Mouse (Mus musculus) T-helper 1 cell (primary cell): ENCODE measurements around the gene Prkag3.

ENCODE experiments used
- in situ Hi-C: fragments of 300-600 bp; cut with MboI, MseI; formaldehyde crosslinking; loops from one replicate; pipeline ENCODE4 v1.15.1; 2025; ENCODE audit warnings: high pct_unique_total_duplicates

Prkag3 gene

GRCm38 (mm10) chr1:74748643-74749271, at the start of gene Prkag3:
Gene Prkag3, minus strand, starts transcription at chr1:74749221.
- in situ Hi-C loops: no loop called here

- in situ Hi-C loops: no loop called here
These were observed 48.4 kb upstream of the Prkag3 start for GRCm38 (mm10) chr1:74797459-74797858.

GRCm38 (mm10) chr1:74795145-74795529, 46.1 kb upstream of the Prkag3 start:
- in situ Hi-C loops: no loop called here

GRCm38 (mm10) chr1:74794487-74795144, 45.6 kb upstream of the Prkag3 start:
- in situ Hi-C loops: no loop called here

GRCm38 (mm10) chr1:74792831-74793660, 44.0 kb upstream of the Prkag3 start:
- in situ Hi-C loops: no loop called here

- in situ Hi-C loops: no loop called here
These were observed 42.2 kb upstream of the Prkag3 start, which contains the start of gene Wnt10a for GRCm38 (mm10) chr1:74791249-74791648. Gene Wnt10a, plus strand, starts transcription at chr1:74791516.

- in situ Hi-C loops: no loop called here
These were observed 41.1 kb upstream of the Prkag3 start for GRCm38 (mm10) chr1:74790095-74790494.

- in situ Hi-C loops: no loop called here
These were observed 39.7 kb upstream of the Prkag3 start for GRCm38 (mm10) chr1:74788603-74789176.

GRCm38 (mm10) chr1:74787846-74788245, 38.8 kb upstream of the Prkag3 start:
- in situ Hi-C loops: no loop called here

GRCm38 (mm10) chr1:74784041-74784759, 35.2 kb upstream of the Prkag3 start:
- in situ Hi-C loops: no loop called here

- in situ Hi-C loops: no loop called here
These were observed 34.5 kb upstream of the Prkag3 start for GRCm38 (mm10) chr1:74783554-74783953.

- in situ Hi-C loops: no loop called here
These were observed 33.0 kb upstream of the Prkag3 start for GRCm38 (mm10) chr1:74782045-74782444.

- in situ Hi-C loops: no loop called here
These were observed 30.0 kb upstream of the Prkag3 start for GRCm38 (mm10) chr1:74778934-74779486.

- in situ Hi-C loops: no loop called here
These were observed 26.8 kb upstream of the Prkag3 start for GRCm38 (mm10) chr1:74775816-74776215.

GRCm38 (mm10) chr1:74774062-74774461, 25.0 kb upstream of the Prkag3 start:
- in situ Hi-C loops: loop anchor here (5.0 kb wide), 1 partner anchor 38 kb away; no protein-coding TSS in a partner anchor

GRCm38 (mm10) chr1:74773136-74773535, 24.1 kb upstream of the Prkag3 start:
- in situ Hi-C loops: loop anchor here (5.0 kb wide), 1 partner anchor 39 kb away; no protein-coding TSS in a partner anchor

GRCm38 (mm10) chr1:74771931-74772620, 23.1 kb upstream of the Prkag3 start:
- in situ Hi-C loops: loop anchor here (5.0 kb wide), 1 partner anchor 40 kb away; no protein-coding TSS in a partner anchor

GRCm38 (mm10) chr1:74771845-74771930, 22.7 kb upstream of the Prkag3 start, which contains the start of gene Wnt6:
Gene Wnt6, plus strand, starts transcription at chr1:74771892.
- in situ Hi-C loops: loop anchor here (5.0 kb wide), 1 partner anchor 41 kb away; no protein-coding TSS in a partner anchor

- in situ Hi-C loops: loop anchor here (5.0 kb wide), 1 partner anchor 41 kb away; no protein-coding TSS in a partner anchor
These were observed 22.4 kb upstream of the Prkag3 start for GRCm38 (mm10) chr1:74771467-74771844.

- in situ Hi-C loops: loop anchor here (5.0 kb wide), 1 partner anchor 41 kb away; no protein-coding TSS in a partner anchor
These were observed 21.9 kb upstream of the Prkag3 start for GRCm38 (mm10) chr1:74770727-74771466.
